Mouse (Mus musculus) kidney, postnatal 0 days (tissue): Measurements from ENCODE around the gene Clca4b. TPM values are rescaled to one million over a fixed set of nuclear protein-coding genes. Genes with fewer than 3 reads are reported as not detected.
"Not testable (repeated sequence)": the region's sequence is repeated elsewhere in the genome, so short reads cannot be mapped to it uniquely, and the experiment has no call there.

Source experiments
- ATAC-seq: fragments of 200-750 bp; cut with Nextera tagmentation; replicated peaks from 2 replicates; pipeline ENCODE4 v1.8.0; 2017; ENCODE audit warnings: low read depth, moderate number of reproducible peaks, moderate TSS enrichment, moderate library complexity; ENCODE audit not compliant: low FRiP score
- DNase-seq: peaks from one replicate; pipeline ENCODE4 v3.0.0-alpha.2; 2016; ENCODE audit warnings: low spot score
- H3K27ac ChIP-seq: fragments of 300-500 bp; sonication (generic); 2 replicates; pipeline ENCODE4 v1.5.1; 2014; ENCODE audit warnings: mild to moderate bottlenecking
- H3K27me3 ChIP-seq: fragments of 300-500 bp; sonication (generic); 2 replicates; pipeline ENCODE4 v1.6.1; 2014; ENCODE audit warnings: low read length, mixed read lengths; ENCODE audit not compliant: insufficient read depth
- H3K36me3 ChIP-seq: fragments of 300-500 bp; sonication (generic); 2 replicates; pipeline ENCODE4 v1.6.1; 2014; ENCODE audit warnings: low read length, mixed read lengths; ENCODE audit not compliant: insufficient read depth
- H3K4me1 ChIP-seq: fragments of 300-500 bp; sonication (generic); replicated peaks from 2 replicates; pipeline ENCODE4 v1.6.1; 2014; ENCODE audit warnings: antibody characterized with exemption, low read length, mixed read lengths; ENCODE audit not compliant: insufficient read depth
- H3K4me2 ChIP-seq: fragments of 300-500 bp; sonication (generic); 2 replicates; pipeline ENCODE4 v1.6.1; 2014; ENCODE audit warnings: mild to moderate bottlenecking, low read length, moderate library complexity, mixed read lengths
- H3K4me3 ChIP-seq: fragments of 300-500 bp; sonication (generic); replicated peaks from 2 replicates; pipeline ENCODE4 v1.5.1; 2014; ENCODE audit warnings: low read depth, low read length
- H3K9ac ChIP-seq: fragments of 300-500 bp; sonication (generic); 2 replicates; pipeline ENCODE4 v1.6.1; 2014; ENCODE audit warnings: low read depth, low read length
- H3K9me3 ChIP-seq: fragments of 300-500 bp; sonication (generic); replicated peaks from 2 replicates; pipeline ENCODE4 v1.6.1; 2016; ENCODE audit warnings: low read length, inconsistent platforms, mixed read lengths
- CTCF ChIP-seq: IDR thresholded peaks from 2 replicates; pipeline ENCODE4 v1.5.1; 2016; ENCODE audit warnings: antibody characterized with exemption, low read depth, mild to moderate bottlenecking, moderate library complexity
- WGBS: fragments of 180-500 bp; shearing (Covaris S2); extraction: QIAGEN DNeasy Blood & Tissue Kit; methylation state at CpG from one replicate; pipeline ENCODE4 v1.1.7; 2014; 5-methylcytosine and 5-hydroxymethylcytosine counted together
- polyA plus RNA-seq: library from polyadenylated mRNA; unstranded; fragments of >200 nt; fragmentation: Nextera tagmentation; extraction: Ambion mirVana; gene quantifications from 2 replicates; pipeline ENCODE4 v1.2.1, GENCODE M21; 2015

The Clca4b gene
- polyA plus RNA-seq, 1 experiment from 2014 or later, result 0.04 TPM

DNA sequence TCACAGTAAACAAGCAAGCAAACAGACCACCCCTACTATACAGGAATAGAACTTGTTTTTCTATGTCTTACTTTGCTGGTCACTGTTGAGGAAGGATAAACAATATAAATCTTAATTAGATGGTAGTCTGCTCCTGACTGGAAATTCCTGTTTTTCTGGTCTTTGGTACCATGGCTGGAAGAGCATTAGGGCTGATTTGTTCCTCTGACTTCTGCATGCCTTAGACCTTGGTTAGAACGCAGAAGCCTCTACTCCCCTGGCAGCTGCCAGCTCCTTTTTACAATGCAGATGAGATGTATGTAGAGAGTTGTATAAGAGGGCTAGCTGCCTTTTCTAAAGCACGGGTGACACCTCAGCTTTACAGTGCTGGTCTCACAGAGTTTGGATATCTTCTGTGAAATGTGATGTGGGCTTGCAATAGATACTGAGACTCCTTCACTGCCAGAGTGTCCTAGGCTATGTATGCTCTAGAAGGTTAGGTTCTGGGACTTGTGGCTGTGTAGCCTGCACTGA lies 42.0 kb downstream of the Clca4b start:
- no peak for TF ChIP-seq CTCF
- no peaks in the 10 kb centered on the region for H3K9me3 ChIP-seq
- no peak overlapping the region for H3K4me3 ChIP-seq
- no peaks in the 10 kb centered on the region for H3K27me3 ChIP-seq
- H3K4me1 ChIP-seq, result no peaks in the 10 kb centered on the region
- H3K9ac ChIP-seq, result no peak overlapping the region
- no peaks in the 10 kb centered on the region for H3K36me3 ChIP-seq
- WGBS, result 26% methylated on average over 2 of the region's 2 CpGs
- ATAC-seq (no peak; the same call in 1 of the 2 replicates), DNase-seq (peak; percentile 37)
- no peak overlapping the region for H3K4me2 ChIP-seq
- no peak overlapping the region for H3K27ac ChIP-seq

- DNase-seq (no peak), ATAC-seq (no peak)
- Histone ChIP-seq H3K4me1 (no peaks in the 10 kb centered on the region), H3K27me3 (no peaks in the 10 kb centered on the region), H3K4me3 (no peak overlapping the region), H3K9ac (no peak overlapping the region), H3K36me3 (no peaks in the 10 kb centered on the region), H3K4me2 (no peak overlapping the region), H3K27ac (no peak overlapping the region), H3K9me3 (no peaks in the 10 kb centered on the region)
- TF ChIP-seq CTCF, result no peak
Measured at GRCm38 (mm10) chr3:144886957-144887356, 45.4 kb downstream of the Clca4b start.

DNA sequence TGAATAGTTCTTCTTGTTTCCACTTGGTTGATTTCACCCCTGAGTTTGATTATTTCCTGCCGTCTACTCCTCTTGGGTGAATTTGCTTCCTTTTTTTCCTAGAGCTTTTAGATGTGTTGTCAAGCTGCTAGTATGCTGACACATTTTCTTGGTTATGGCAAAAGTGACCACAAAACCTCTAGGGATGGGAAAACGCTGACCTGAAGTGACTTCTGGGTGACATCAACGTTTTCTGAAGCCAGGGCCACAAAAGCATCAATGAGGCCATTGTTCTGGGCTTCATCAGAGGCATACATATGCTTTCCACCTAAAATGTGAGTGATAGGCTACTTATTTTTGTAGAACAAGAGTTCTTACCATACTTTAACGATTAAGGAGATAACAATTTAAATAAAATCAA lies 60.3 kb downstream of the Clca4b start:
- not testable (repeated sequence) for H3K4me3 ChIP-seq, H3K4me2 ChIP-seq, ATAC-seq, H3K9me3 ChIP-seq, H3K36me3 ChIP-seq, H3K4me1 ChIP-seq, H3K27ac ChIP-seq, H3K9ac ChIP-seq, DNase-seq, H3K27me3 ChIP-seq
- WGBS, result 67% methylated on average over 3 of the region's 4 CpGs

Other genes with a start within 250 kb of the Clca4b start
- gene Sh3glb1, start 212.2 kb downstream of the Clca4b start, polyA plus RNA-seq, result 128 and 129 TPM in 2 replicates
- gene Clca3a1, start 171.6 kb downstream of the Clca4b start, polyA plus RNA-seq, result 16.1 and 20.4 TPM in 2 replicates
- 0.32 and 0.46 TPM in 2 replicates for gene Clca3a2, start 113.0 kb downstream of the Clca4b start, polyA plus RNA-seq
- 0.06 and 0.08 TPM in 2 replicates for gene Clca3b, start 83.2 kb downstream of the Clca4b start, polyA plus RNA-seq
- 0.08 TPM in 1 of 2 replicates, not detected in the other for gene Clca4a, start 42.5 kb upstream of the Clca4b start, polyA plus RNA-seq
- not detected in 2 replicates for gene Clca1, start 100.2 kb upstream of the Clca4b start, polyA plus RNA-seq
- 0.22 and 0.70 TPM in 2 replicates for gene Clca2, start 166.9 kb upstream of the Clca4b start, polyA plus RNA-seq
- 15.3 and 15.6 TPM in 2 replicates for gene Odf2l, start 186.1 kb upstream of the Clca4b start, polyA plus RNA-seq